Mouse (Mus musculus) lung, adult 2 months (tissue): Measurements from ENCODE around the gene Oas1e.

Experiments
- CTCF ChIP-seq: fragments of 200-500 bp; IDR thresholded peaks from 2 replicates; pipeline ENCODE4 v1.5.1; 2011; ENCODE audit warnings: mild to moderate bottlenecking, low read length, control low read depth; ENCODE audit not compliant: insufficient read depth
- POLR2A ChIP-seq: fragments of 200-500 bp; IDR thresholded peaks from 2 replicates; pipeline ENCODE4 v1.6.1; 2011; ENCODE audit warnings: low read depth, mild to moderate bottlenecking, control low read depth, low read length, borderline replicate concordance; ENCODE audit errors: extremely low read depth

DNA sequence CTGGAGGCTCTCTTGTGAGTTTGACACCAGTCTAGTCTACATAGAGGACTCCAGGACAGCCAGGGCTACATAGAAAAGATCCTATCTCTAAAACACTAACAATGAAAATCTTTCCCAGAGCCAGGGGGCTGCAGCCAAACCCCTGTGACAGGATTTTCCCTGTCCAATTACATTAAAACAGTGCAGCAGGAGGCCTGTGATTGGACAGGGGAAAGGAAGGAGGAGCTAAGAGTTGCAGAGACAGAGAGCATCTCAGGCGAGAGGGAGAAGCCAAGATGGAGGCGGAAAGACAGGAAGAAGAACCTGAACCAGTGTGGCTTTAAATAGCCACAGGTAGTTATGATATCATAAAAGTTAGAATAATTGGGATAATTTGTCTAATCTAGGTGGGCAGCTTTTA lies 12.9 kb downstream of the Oas1e start:
- TF ChIP-seq CTCF = no peak
- no peak for TF ChIP-seq POLR2A
